Mouse (Mus musculus): Measurements from ENCODE around the gene Olfr523.
"Not testable (repeated sequence)": the region's sequence is repeated elsewhere in the genome, so short reads cannot be mapped to it uniquely, and the experiment has no call there.

Olfr523 gene

GRCm38 (mm10) chr7:140172936-140173335 lies at the start of gene Olfr523:
TSS of gene Olfr523 (plus strand) at chr7:140173217.
- DNase-seq (ENCODE audit: inconsistent ontology term) = no peak

DNA sequence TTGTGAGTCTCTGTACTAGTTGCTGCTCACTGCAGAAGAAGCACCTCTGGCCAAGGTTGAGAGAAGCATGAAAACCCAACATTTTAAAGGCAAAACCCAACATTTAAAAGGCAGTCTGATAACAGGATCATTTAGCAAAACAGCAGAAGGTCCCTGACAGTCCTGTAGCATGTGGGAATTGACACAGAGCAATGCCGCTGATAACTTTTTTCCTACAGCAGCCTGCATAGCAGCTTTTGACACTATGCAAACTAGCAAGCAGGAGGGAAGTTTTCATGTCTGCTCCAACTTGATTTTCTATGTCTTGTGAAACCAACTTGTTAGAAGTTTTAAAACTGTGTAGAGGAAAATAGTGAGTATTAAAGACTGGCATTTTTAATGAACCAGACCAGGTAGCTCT lies 48.6 kb upstream of the Olfr523 start:
- no peak for DNase-seq (ENCODE audit: inconsistent ontology term)

GRCm38 (mm10) chr7:140125278-140126021 lies 47.6 kb upstream of the Olfr523 start:
- peak; percentile 96 for DNase-seq (ENCODE audit: inconsistent ontology term)

DNA sequence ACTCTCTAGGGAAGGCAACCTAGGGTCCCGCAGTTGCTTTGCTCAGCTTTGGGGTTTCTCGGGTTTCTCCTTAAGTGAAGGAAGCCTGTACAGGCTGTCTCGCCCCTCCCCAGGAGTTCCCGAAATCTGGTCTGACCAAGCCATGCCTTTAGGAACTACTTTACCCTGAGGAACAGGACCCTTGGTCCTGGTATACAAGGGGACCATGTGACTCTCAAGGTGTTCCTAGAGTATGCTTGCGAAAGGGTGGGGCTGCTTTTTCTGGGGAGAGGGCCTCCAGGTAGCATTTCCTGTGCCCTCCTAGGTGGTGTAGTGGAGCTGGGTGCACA lies 47.0 kb upstream of the Olfr523 start:
- no peak for DNase-seq (ENCODE audit: inconsistent ontology term)

DNA sequence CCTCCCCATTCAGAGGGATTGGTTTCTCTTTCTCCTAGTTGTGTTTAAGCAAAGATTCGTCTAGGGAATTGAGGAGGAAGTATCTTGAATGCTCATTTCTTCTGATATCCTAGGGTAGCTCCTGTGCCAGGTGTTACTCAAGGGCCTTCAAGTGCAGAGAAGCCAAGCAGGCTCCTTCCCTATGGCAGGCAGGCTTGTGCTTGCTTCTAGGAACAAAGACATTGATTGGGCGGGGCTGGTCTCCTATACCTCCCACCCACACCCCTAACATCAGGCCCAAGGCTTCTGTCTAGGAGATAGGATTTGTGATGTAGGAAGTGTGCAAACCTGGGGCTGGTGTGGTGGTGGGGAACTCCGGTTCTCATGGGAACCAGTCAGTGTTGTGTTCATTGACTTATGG lies 46.1 kb upstream of the Olfr523 start:
- no peak for DNase-seq (ENCODE audit: inconsistent ontology term)

- DNase-seq (ENCODE audit: inconsistent ontology term) = no peak
Measured at GRCm38 (mm10) chr7:140127911-140128310, 45.1 kb upstream of the Olfr523 start.

- DNase-seq (ENCODE audit: inconsistent ontology term) = not testable (repeated sequence)
Measured at GRCm38 (mm10) chr7:140132184-140132583, 40.8 kb upstream of the Olfr523 start.

- not testable (repeated sequence) for DNase-seq (ENCODE audit: inconsistent ontology term)
Measured at GRCm38 (mm10) chr7:140134033-140134432, 39.0 kb upstream of the Olfr523 start.

GRCm38 (mm10) chr7:140135106-140135770 lies 37.8 kb upstream of the Olfr523 start:
- no peak for DNase-seq (ENCODE audit: inconsistent ontology term)

GRCm38 (mm10) chr7:140137135-140138020 lies 35.6 kb upstream of the Olfr523 start, which contains the start of gene Mtg1:
TSS of gene Mtg1 (plus strand) at chr7:140137564.
- DNase-seq (ENCODE audit: inconsistent ontology term) = peak; percentile 96

DNA sequence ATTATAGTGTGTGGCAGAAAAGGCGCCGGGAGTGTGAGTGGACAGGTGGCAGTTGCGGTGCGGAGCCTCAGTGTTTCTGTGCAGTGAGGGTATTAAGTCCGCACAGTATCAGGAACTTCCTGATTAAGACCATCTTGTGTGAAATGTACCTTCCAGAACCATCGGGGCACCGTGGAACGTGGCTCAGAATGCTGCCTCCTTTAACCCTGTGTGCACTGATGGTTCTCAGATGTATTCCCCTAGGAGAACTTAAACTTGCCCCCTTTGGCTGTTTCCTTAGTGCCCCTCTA lies 35.1 kb upstream of the Olfr523 start:
- no peak for DNase-seq (ENCODE audit: inconsistent ontology term)

DNA sequence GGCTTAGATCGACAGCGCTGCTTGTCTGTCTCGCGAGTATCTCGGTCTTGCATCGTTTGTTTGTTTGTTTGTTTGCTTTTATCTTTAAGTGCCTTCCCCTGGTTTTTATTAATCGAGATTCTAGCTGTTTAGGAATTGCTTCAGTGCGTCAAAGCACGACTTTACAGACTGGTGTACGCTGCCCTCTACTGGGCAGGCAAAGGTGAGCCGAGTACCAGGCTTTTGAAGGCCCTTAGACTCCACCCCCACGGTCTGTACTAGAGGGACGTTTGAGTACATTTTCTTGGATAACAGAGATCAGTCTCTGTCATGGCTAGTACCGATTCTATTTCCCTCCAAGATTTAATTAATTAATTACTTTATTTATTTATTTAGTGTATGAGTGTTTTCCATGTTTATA lies 31.7 kb upstream of the Olfr523 start:
- DNase-seq (ENCODE audit: inconsistent ontology term) = peak; percentile 47

DNA sequence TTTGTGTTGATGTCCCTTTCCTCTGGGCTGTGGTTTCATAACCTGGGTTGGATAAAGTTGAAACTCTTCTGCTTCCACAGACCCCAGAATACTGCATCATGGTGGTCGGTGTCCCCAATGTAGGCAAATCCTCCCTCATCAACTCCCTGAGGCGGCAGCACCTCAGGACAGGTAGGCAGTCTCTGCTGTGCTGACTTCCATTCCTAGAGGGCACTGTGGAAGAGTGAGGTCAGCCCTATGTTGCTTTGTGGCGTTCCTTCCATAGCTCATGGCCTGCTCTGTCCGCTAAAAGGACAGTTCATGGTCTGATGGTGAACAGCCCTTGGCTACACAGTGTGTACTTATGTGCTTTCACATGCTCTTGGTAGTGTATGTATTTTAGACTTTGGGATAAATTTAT lies 28.5 kb upstream of the Olfr523 start:
- DNase-seq (ENCODE audit: inconsistent ontology term) = no peak

- no peak for DNase-seq (ENCODE audit: inconsistent ontology term)
Measured at GRCm38 (mm10) chr7:140153383-140153782, 19.6 kb upstream of the Olfr523 start.

- DNase-seq (ENCODE audit: inconsistent ontology term) = no peak
Measured at GRCm38 (mm10) chr7:140153829-140154217, 19.2 kb upstream of the Olfr523 start.

DNA sequence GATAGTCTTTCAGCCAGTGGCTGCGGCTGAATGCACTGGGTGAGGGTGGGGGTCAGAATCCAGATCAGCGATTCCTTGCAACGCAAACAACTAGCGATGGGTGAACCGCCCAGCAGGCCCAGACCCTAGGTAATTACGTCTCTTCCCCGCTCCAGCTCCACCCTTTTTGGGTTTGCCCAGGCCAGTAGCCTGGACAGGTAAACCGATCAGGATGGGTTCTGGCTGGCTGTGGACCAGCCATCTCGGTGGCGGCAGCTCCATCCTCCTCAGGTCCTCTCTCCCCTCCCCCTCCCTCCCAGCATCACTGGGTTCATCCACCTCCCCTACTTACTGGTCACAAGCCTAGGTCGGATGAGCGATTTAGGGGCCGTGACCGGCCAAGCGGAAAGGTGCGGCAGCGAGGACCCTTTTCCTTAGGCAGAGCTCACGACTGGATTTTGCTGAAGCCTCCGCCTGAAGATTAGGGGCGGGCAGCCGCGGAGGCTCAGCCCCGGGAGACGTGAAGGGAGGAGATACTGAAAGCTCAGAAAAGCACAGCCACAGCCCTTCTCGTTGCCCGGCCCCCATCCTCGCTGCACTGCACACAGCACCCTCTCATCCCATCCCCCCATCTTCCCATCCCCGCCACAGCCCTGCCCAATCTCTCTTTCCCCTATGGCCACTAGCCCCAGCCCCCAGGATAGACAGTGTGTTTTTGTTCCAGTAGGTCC lies 18.6 kb upstream of the Olfr523 start, which contains the start of gene Sprn:
Gene Sprn, minus strand, starts transcription at position 660 of the 710 bp plus-strand sequence.
- no peak for DNase-seq (ENCODE audit: inconsistent ontology term)

DNA sequence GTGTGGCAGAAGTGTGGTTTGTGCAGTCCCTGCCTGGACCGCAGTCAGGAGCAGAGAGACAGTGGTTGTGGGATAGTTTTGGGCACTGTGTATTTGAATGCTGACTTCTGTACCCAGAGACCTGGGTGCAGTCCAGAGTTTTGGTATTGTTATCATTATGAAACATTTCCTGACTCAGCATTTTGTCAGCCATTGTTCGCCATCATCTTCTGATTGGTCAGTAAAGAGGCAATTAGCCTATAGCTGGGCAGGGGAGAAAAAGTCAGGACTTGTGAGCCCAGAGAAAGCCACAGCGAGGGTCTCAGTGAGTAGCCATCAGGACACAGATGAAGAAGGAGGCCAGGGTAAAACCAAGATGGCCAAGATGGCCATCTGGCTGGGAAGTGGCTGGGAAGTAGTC lies 12.7 kb upstream of the Olfr523 start:
- no peak for DNase-seq (ENCODE audit: inconsistent ontology term)

- no peak for DNase-seq (ENCODE audit: inconsistent ontology term)
Measured at GRCm38 (mm10) chr7:140164664-140165063, 8.4 kb upstream of the Olfr523 start, which contains the start of gene Olfr522. TSS of gene Olfr522 (minus strand) at chr7:140164764.

DNA sequence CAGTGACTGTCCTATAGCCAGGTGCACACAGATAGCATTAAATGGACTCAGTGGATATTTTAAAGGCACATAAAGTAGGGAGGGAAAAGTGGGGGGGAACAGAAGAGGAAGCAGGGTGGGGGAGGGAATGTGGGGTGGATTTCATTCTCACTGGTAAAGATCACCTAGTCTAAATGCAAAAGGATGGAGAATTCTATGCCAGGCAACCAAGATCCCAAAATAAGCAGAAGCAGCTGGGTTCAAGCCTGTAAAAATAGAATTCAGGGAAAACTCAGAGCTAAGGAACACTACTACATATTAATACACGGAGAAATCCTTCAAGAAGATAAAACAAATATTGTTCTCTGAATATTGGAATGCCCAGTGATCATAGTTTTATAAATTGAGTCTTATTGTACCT lies 5.1 kb upstream of the Olfr523 start:
- DNase-seq (ENCODE audit: inconsistent ontology term) = no peak

DNA sequence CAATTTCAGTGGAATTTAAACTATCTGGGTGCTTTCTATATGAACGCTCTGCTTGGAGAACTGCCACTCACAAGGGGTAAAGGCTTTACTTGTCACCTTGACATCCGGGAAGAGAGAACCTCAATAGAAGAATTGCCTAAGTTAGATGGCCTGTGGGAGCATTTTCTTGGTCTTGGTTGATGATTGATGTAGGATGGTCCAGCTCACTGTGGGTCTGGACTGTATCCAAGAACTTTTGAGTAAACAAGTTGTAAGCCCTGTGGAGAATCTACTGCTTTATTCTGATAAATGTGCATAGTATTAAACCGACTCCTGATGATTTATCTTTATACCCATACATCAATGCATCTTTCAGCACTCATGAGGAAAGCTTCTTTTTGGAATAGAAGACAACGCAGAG lies 3.6 kb upstream of the Olfr523 start:
- no peak for DNase-seq (ENCODE audit: inconsistent ontology term)

GRCm38 (mm10) chr7:140170863-140171262 lies 2.2 kb upstream of the Olfr523 start:
- DNase-seq (ENCODE audit: inconsistent ontology term) = no peak

GRCm38 (mm10) chr7:140179176-140179575 lies 6.2 kb downstream of the Olfr523 start:
- no peak for DNase-seq (ENCODE audit: inconsistent ontology term)
